In genomic region chr8:121927316-121927715, GRCm38 (mm10) we compare ENCODE assay signal across 8 mouse cellular contexts. TPM values are rescaled to one million over a fixed set of nuclear protein-coding genes. Genes with fewer than 3 reads are reported as not detected.
DNase-seq lines count a peak whose midpoint lies in the region; ATAC-seq and TF ChIP-seq lines count a peak whose summit lies in the region.

No protein-coding gene starts in this region.

- no peaks in the 10 kb centered on the region for H3K9me3 ChIP-seq in heart, embryonic 15.5 days (replicated peaks)
- no peaks in the 10 kb centered on the region for H3K9me3 ChIP-seq in neural tube, embryonic 12.5 days

- no peaks in the 10 kb centered on the region for H3K79me2 ChIP-seq in liver, adult 2 months (ENCODE audit: control insufficient read depth, insufficient read depth, low read length)

- H3K4me2 ChIP-seq in heart, embryonic 15.5 days = no peak overlapping the region
- no peak overlapping the region for H3K4me2 ChIP-seq in neural tube, embryonic 12.5 days (replicated peaks)

- peak; percentile 62 for DNase-seq in left cerebral cortex, postnatal 4 days
- DNase-seq in left cerebral cortex, postnatal 36 days (ENCODE audit: low spot score in 2 of 2) = no peak
- peak; percentile 60 for DNase-seq in MEL-GATA-1-ER (ENCODE audit: extremely low read depth, low read depth)
- peak; percentile 73 for DNase-seq in brain, adult 2 months (ENCODE audit: low read depth, low spot score)
- DNase-seq in liver, adult 2 months (ENCODE audit: extremely low read depth, low read depth, low spot score) = peak; percentile 49
- DNase-seq in ovary, postnatal 10 days (ENCODE audit: low spot score) = no peak

- H3K27ac ChIP-seq in heart, embryonic 15.5 days = no peak overlapping the region
- no peak overlapping the region for H3K27ac ChIP-seq in liver, adult 2 months (replicated peaks; ENCODE audit: insufficient read depth, low read depth, low read length)
- H3K27ac ChIP-seq in neural tube, embryonic 12.5 days = no peak overlapping the region

- no peak overlapping the region for H3K4me3 ChIP-seq in heart, embryonic 15.5 days
- H3K4me3 ChIP-seq in liver, adult 2 months (ENCODE audit: insufficient read depth, low read depth, low read length) = no peak overlapping the region
- H3K4me3 ChIP-seq in neural tube, embryonic 12.5 days = no peak overlapping the region

- H3K36me3 ChIP-seq in heart, embryonic 15.5 days = no peaks in the 10 kb centered on the region
- H3K36me3 ChIP-seq in liver, adult 2 months (ENCODE audit: control insufficient read depth, insufficient read depth, low read length) = peaks cover 23% of the 10 kb centered on the region; the same call in 1 of the 2 replicates
- H3K36me3 ChIP-seq in neural tube, embryonic 12.5 days = no peaks in the 10 kb centered on the region

- TF ChIP-seq POLR2A in liver, adult 2 months (IDR thresholded peaks at IDR 0.05; ENCODE audit: extremely low read depth, insufficient read depth, low read length) = no peak

- ATAC-seq in heart, embryonic 15.5 days (replicated peaks; ENCODE audit: insufficient number of reproducible peaks, insufficient read depth, low FRiP score, low read depth) = 0 out of 2 replicates have a peak, but pooled peaks have one; percentile 51
- 0 out of 2 replicates have a peak, but pooled peaks have one; percentile 21 for ATAC-seq in neural tube, embryonic 12.5 days (ENCODE audit: low FRiP score, low read depth)

- no peak overlapping the region for H3K9ac ChIP-seq in heart, embryonic 15.5 days
- H3K9ac ChIP-seq in liver, adult 2 months (ENCODE audit: low read depth, low read length) = no peak overlapping the region
- H3K9ac ChIP-seq in neural tube, embryonic 12.5 days = no peak overlapping the region

- H3K27me3 ChIP-seq in heart, embryonic 15.5 days = no peaks in the 10 kb centered on the region
- no peaks in the 10 kb centered on the region for H3K27me3 ChIP-seq in liver, adult 2 months (ENCODE audit: control insufficient read depth, insufficient read depth, low read length)
- H3K27me3 ChIP-seq in neural tube, embryonic 12.5 days (replicated peaks) = no peaks in the 10 kb centered on the region

- 31% methylated on average over 8 of the region's 8 CpGs for WGBS in heart, embryonic 15.5 days
- WGBS in liver, adult 2 months = 59% methylated on average over 8 of the region's 8 CpGs
- 52% methylated on average over 8 of the region's 8 CpGs for WGBS in neural tube, embryonic 12.5 days

- peak; percentile 57; the same call in 1 of the 2 replicates for TF ChIP-seq CTCF in liver, adult 2 months (IDR thresholded peaks at IDR 0.05; ENCODE audit: low read depth, low read length)

- 0 out of 2 replicates have a peak, but pooled peaks cover under 1% of the 10 kb centered on the region for H3K4me1 ChIP-seq in heart, embryonic 15.5 days (replicated peaks)
- peaks cover 13% of the 10 kb centered on the region for H3K4me1 ChIP-seq in liver, adult 2 months (ENCODE audit: control insufficient read depth, insufficient read depth, low read length)
- no peaks in the 10 kb centered on the region for H3K4me1 ChIP-seq in neural tube, embryonic 12.5 days

- intact Hi-C loops in left cerebral cortex, postnatal 4 days (cut with DNase I) = no loop called here
- intact Hi-C loops in left cerebral cortex, postnatal 36 days (cut with DNase I) = loop anchor here (5.0 kb wide), 1 partner anchor 75 kb away; no protein-coding TSS in a partner anchor

RNA-seq across cellular contexts. Expression of gene Car5a, which starts 17.4 kb away (rescaled TPM):
- total RNA-seq in left cerebral cortex, postnatal 4 days (2021) = under 1 TPM in 1 of 2 experiments, not detected in 1; 0.48 TPM
- not detected for total RNA-seq in left cerebral cortex, postnatal 36 days (2021)
- not detected in 2 replicates for polyA plus RNA-seq in heart, embryonic 15.5 days (2015; fragmentation: Nextera tagmentation; extraction: Ambion mirVana)
- 90.5 and 92.0 TPM in 2 replicates for total RNA-seq in liver, adult 2 months (2014; rRNA removed)
- 203 and 352 TPM in 2 replicates for polyA plus RNA-seq in liver, adult 2 months (2012; rRNA removed)
- polyA plus RNA-seq in neural tube, embryonic 12.5 days (2016; fragmentation: Nextera tagmentation; extraction: Ambion mirVana) = 0.19 and 0.32 TPM in 2 replicates

RNA-seq across cellular contexts. Expression of gene Slc7a5, which starts 19.8 kb away (rescaled TPM):
- 100 to 1,000 TPM; 150 to 153 TPM for total RNA-seq in left cerebral cortex, postnatal 4 days (2021)
- 10 to 100 TPM; 61.9 to 73.8 TPM for total RNA-seq in left cerebral cortex, postnatal 36 days (2021)
- 12.0 and 17.4 TPM in 2 replicates for polyA plus RNA-seq in heart, embryonic 15.5 days (2015; fragmentation: Nextera tagmentation; extraction: Ambion mirVana)
- 1.1 and 1.9 TPM in 2 replicates for total RNA-seq in liver, adult 2 months (2014; rRNA removed)
- 2.3 and 4.5 TPM in 2 replicates for polyA plus RNA-seq in liver, adult 2 months (2012; rRNA removed)
- polyA plus RNA-seq in neural tube, embryonic 12.5 days (2016; fragmentation: Nextera tagmentation; extraction: Ambion mirVana) = 32.0 and 40.8 TPM in 2 replicates

RNA-seq across cellular contexts. Expression of gene Banp, which starts 22.2 kb away (rescaled TPM):
- total RNA-seq in left cerebral cortex, postnatal 4 days (2021) = 10 to 100 TPM; 30.2 to 30.7 TPM
- 10 to 100 TPM; 25.8 to 47.8 TPM for total RNA-seq in left cerebral cortex, postnatal 36 days (2021)
- 25.3 and 29.2 TPM in 2 replicates for polyA plus RNA-seq in heart, embryonic 15.5 days (2015; fragmentation: Nextera tagmentation; extraction: Ambion mirVana)
- total RNA-seq in liver, adult 2 months (2014; rRNA removed) = 9.8 and 19.7 TPM in 2 replicates
- polyA plus RNA-seq in liver, adult 2 months (2012; rRNA removed) = 24.5 and 38.2 TPM in 2 replicates
- 54.9 and 55.5 TPM in 2 replicates for polyA plus RNA-seq in neural tube, embryonic 12.5 days (2016; fragmentation: Nextera tagmentation; extraction: Ambion mirVana)

Comparison
In these comparisons a context has a peak if more than half of its experiments do, and no peak if none do; other contexts are left out.
1. DNase-seq: peak in left cerebral cortex, postnatal 4 days (single experiment), MEL-GATA-1-ER (single experiment), brain, adult 2 months (single experiment) and liver, adult 2 months (single experiment); none in left cerebral cortex, postnatal 36 days (0 of 2) and ovary, postnatal 10 days (single experiment).
2. RNA of gene Car5a, which starts 17.4 kb away (total RNA-seq): 90.5 to 92.0 TPM in liver, adult 2 months; 0.48 TPM in left cerebral cortex, postnatal 4 days and not detected in left cerebral cortex, postnatal 36 days; every median in the first group is over 10 times any median in the second.
3. RNA of gene Slc7a5, which starts 19.8 kb away (total RNA-seq): 150 to 153 TPM in left cerebral cortex, postnatal 4 days and 61.9 to 73.8 TPM in left cerebral cortex, postnatal 36 days; 1.1 to 1.9 TPM in liver, adult 2 months; every median in the first group is over 10 times any median in the second.